Mouse (Mus musculus): ENCODE measurements around the gene S100a5. TPM values are rescaled to one million over a fixed set of nuclear protein-coding genes. Genes with fewer than 3 reads are reported as not detected.

The S100a5 gene
- polyA plus RNA-seq, 1 experiment, result not detected

DNA sequence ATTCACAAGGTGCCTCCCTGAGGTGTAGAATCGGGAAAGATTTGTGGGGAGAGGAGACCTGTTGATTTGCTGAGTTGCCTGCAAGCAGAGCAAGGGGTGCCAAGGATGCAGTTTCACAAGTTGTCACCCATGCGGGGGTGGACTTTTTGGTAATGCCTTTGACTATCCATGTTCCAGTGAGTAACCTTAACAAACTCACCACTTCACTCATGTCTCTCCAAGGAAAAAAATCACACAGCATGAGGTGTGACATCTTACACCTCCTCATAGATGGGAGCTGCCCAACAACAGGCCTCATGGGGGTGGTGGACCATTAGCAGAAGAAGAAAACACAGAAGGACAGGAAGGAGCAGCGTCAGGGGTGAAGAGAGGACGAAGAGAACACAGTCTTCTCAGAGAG is 25.8 kb upstream of the S100a5 start:
- no peak overlapping the region for H3K4me3 ChIP-seq (replicated peaks; ENCODE audit: insufficient read depth, low read depth, low read length)
- DNase-seq, result no peak
- no peaks in the 10 kb centered on the region for H3K27me3 ChIP-seq (ENCODE audit: control insufficient read depth, insufficient read depth, low read length)
- no peaks in the 10 kb centered on the region; the same call in 1 of the 2 replicates for H3K4me1 ChIP-seq (ENCODE audit: control insufficient read depth, insufficient read depth, low read length)
- WGBS, result 89% methylated on average over 4 of the region's 4 CpGs
- TF ChIP-seq CTCF (IDR thresholded peaks at IDR 0.05; ENCODE audit: borderline replicate concordance, insufficient read depth, low read depth, low read length) (no peak), POLR2A (IDR thresholded peaks at IDR 0.05; ENCODE audit: borderline replicate concordance, insufficient read depth, low read length) (no peak)
- no peak overlapping the region for H3K27ac ChIP-seq (ENCODE audit: insufficient read depth, low read length)

DNA sequence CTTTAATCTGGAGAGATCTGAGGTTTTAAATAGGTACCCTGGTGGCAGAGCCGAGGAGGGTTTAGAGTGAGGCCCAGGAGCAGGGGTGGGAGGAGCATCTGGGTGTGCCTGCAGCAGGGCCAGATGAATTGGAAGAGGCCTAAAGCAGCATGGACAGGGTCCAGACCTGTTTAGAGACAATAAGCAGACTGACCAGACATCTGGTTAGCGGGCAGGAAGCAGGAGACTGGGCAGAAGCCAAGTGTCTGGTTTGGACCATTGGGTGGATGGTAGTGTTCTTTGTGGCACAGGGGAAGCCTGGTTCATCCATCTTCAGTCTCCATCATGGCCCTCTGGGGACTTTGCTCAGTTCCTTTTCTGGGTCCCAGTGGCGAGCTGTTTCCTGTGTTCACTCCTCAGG is 24.4 kb upstream of the S100a5 start:
- DNase-seq, result peak in 1 of 2 experiments; percentile 8
- Histone ChIP-seq H3K4me1 (ENCODE audit: control insufficient read depth, insufficient read depth, low read length) (no peaks in the 10 kb centered on the region; the same call in 1 of the 2 replicates), H3K27me3 (ENCODE audit: control insufficient read depth, insufficient read depth, low read length) (no peaks in the 10 kb centered on the region), H3K27ac (ENCODE audit: insufficient read depth, low read length) (no peak overlapping the region), H3K4me3 (replicated peaks; ENCODE audit: insufficient read depth, low read depth, low read length) (no peak overlapping the region)
- WGBS, result 18% methylated on average over 3 of the region's 3 CpGs
- TF ChIP-seq CTCF (IDR thresholded peaks at IDR 0.05; ENCODE audit: borderline replicate concordance, insufficient read depth, low read depth, low read length) (no peak), POLR2A (IDR thresholded peaks at IDR 0.05; ENCODE audit: borderline replicate concordance, insufficient read depth, low read length) (no peak)

DNA sequence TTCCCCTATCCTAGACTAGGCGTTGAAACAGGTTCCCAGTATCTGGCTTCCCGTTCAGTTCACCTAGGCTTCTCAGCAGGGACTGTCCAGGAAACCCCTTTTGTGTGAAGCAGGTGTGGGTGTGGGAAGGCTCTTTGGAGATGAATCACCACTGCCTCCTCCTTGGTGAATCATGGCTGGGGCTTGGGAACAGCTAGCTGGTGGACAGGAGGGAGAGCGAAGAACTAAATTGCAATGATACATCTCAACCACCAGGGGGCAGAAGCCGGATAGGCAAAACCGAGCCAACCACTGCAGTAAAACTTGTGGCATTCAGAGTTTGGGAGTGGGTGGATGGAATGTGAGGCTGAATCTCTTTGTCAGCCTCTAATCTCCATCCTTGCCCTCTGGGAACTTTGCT is 22.7 kb upstream of the S100a5 start:
- Histone ChIP-seq H3K27me3 (ENCODE audit: control insufficient read depth, insufficient read depth, low read length) (no peaks in the 10 kb centered on the region), H3K4me3 (replicated peaks; ENCODE audit: insufficient read depth, low read depth, low read length) (no peak overlapping the region), H3K4me1 (ENCODE audit: control insufficient read depth, insufficient read depth, low read length) (no peaks in the 10 kb centered on the region; the same call in 1 of the 2 replicates), H3K27ac (ENCODE audit: insufficient read depth, low read length) (no peak overlapping the region)
- WGBS, result 31% methylated on average over 5 of the region's 5 CpGs
- peak; percentile 33 to 38 for DNase-seq
- TF ChIP-seq POLR2A (IDR thresholded peaks at IDR 0.05; ENCODE audit: borderline replicate concordance, insufficient read depth, low read length) (no peak), CTCF (IDR thresholded peaks at IDR 0.05; ENCODE audit: borderline replicate concordance, insufficient read depth, low read depth, low read length) (peak; percentile 63)

DNA sequence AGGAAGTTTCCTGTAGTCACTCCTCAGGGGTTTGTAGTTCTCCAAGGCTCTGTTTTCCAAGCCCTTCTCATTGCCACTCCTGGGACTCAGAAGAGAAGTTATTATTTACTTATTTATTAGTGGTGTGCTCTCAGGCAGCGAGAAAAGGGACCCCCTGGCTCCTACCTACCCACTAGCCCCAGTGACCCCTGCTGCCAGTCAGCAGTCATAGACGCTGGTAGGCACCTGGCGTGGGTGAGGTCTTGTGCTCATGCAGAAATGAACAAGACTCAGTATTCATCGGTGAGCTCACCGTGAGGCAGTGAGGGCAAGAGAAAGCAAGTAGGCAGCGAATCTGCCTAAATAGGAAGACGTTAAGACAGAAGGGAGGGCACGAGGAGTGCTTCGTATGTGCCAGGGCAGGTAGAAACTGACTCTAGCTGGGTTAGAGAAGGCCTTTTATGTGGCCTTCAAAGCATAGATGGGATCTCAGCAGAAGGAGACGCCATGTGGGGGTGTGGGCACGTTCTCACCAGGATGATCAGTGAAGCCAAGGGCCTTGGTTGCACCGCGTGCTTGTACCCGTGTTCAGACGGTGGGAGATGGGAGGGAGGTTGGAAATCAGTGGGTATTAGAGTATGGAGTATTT is 22.2 kb upstream of the S100a5 start:
- Histone ChIP-seq H3K4me1 (ENCODE audit: control insufficient read depth, insufficient read depth, low read length) (no peaks in the 10 kb centered on the region; the same call in 1 of the 2 replicates), H3K27ac (ENCODE audit: insufficient read depth, low read length) (no peak overlapping the region), H3K4me3 (replicated peaks; ENCODE audit: insufficient read depth, low read depth, low read length) (no peak overlapping the region), H3K27me3 (ENCODE audit: control insufficient read depth, insufficient read depth, low read length) (no peaks in the 10 kb centered on the region)
- TF ChIP-seq CTCF (IDR thresholded peaks at IDR 0.05; ENCODE audit: borderline replicate concordance, insufficient read depth, low read depth, low read length) (no peak), POLR2A (IDR thresholded peaks at IDR 0.05; ENCODE audit: borderline replicate concordance, insufficient read depth, low read length) (no peak)
- DNase-seq, result no peak
- 84% methylated on average over 15 of the region's 15 CpGs for WGBS

DNA sequence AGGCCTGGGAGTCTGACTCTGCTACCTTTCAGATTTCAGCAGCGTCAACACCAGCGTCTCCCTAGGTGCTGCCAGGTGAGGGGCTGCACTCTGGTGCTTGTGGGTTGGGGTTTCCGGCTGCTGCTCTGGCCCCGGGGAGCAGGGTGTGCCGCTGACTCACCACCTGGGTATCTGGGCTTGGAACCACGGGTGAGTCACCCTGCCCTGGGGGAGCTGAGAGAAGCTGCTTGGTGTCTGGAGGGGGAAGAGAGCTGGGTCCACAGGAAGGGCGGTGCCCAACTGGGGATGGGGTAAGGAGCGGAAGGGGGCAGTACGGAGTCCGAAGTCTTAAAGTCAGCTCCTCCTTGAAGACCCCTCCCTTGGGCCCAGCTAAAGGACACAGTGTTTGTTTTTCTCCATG is 21.4 kb upstream of the S100a5 start:
- DNase-seq, result no peak
- no peaks in the 10 kb centered on the region; the same call in 1 of the 2 replicates for H3K4me1 ChIP-seq (ENCODE audit: control insufficient read depth, insufficient read depth, low read length)
- no peak overlapping the region for H3K27ac ChIP-seq (ENCODE audit: insufficient read depth, low read length)
- H3K27me3 ChIP-seq (ENCODE audit: control insufficient read depth, insufficient read depth, low read length), result no peaks in the 10 kb centered on the region
- no peak overlapping the region for H3K4me3 ChIP-seq (replicated peaks; ENCODE audit: insufficient read depth, low read depth, low read length)
- WGBS, result 69% methylated on average over 10 of the region's 10 CpGs
- TF ChIP-seq CTCF (IDR thresholded peaks at IDR 0.05; ENCODE audit: borderline replicate concordance, insufficient read depth, low read depth, low read length) (no peak), POLR2A (IDR thresholded peaks at IDR 0.05; ENCODE audit: borderline replicate concordance, insufficient read depth, low read length) (no peak)

DNA sequence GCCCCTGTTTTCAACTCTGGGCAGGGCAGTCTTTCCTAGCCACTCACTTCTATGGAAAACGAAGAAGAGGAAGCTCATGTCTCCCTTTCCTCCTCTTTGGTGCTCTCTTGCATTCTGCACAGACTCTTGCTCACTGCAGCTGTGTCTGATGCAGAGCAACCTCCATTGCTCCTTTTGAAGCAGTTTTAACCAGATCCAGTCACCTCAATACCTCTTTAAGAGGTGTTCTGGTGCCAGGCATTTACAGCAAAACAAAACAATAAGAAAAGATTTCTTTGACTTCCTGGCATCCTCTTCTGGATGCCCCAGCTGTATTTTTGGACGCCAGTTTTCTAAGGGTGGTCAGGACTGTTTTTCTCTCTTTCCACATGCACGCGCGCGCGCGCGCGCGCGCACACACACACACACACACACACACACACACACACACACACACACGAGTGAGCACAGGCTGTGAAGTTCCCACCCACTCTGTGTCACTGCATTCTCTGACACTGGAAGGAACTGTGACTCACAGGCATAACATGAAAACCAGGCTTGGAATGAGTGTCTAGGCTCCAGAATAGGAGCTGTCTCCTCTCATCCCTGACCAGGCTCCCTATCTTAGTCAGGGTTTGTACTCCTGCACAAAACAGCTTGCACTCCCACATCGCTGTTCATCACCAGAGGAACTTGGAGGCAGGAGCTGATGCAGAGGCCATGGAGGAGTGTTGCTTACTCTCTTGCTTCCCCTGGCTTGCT is 20.8 kb upstream of the S100a5 start:
- Histone ChIP-seq H3K4me3 (replicated peaks; ENCODE audit: insufficient read depth, low read depth, low read length) (no peak overlapping the region), H3K27ac (ENCODE audit: insufficient read depth, low read length) (no peak overlapping the region), H3K4me1 (ENCODE audit: control insufficient read depth, insufficient read depth, low read length) (no peaks in the 10 kb centered on the region; the same call in 1 of the 2 replicates), H3K27me3 (ENCODE audit: control insufficient read depth, insufficient read depth, low read length) (no peaks in the 10 kb centered on the region)
- no peak for TF ChIP-seq POLR2A (IDR thresholded peaks at IDR 0.05; ENCODE audit: borderline replicate concordance, insufficient read depth, low read length)
- no peak for TF ChIP-seq CTCF (IDR thresholded peaks at IDR 0.05; ENCODE audit: borderline replicate concordance, insufficient read depth, low read depth, low read length)
- no peak for DNase-seq
- 86% methylated on average over 14 of the region's 14 CpGs for WGBS

DNA sequence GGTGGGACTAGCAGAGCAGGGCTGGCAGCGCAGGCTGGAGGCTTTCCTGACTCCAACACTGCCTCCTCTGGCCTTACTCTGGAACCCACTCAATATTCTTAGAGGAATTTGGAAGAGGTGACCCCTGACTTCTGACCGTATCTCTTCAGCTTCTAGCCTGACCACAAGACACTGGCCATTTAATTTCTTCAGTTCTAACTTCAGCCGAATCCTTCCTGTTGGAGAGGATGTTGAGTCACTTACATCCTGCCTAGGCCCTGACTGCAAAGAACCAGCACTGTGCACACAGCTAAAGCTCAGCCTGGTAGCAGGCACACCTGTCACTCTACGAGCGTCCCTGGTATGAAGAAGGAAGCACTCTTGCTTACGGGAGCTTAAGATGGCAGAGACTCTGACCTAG is 18.9 kb upstream of the S100a5 start:
- Histone ChIP-seq H3K4me1 (ENCODE audit: control insufficient read depth, insufficient read depth, low read length) (no peaks in the 10 kb centered on the region; the same call in 1 of the 2 replicates), H3K4me3 (replicated peaks; ENCODE audit: insufficient read depth, low read depth, low read length) (no peak overlapping the region), H3K27ac (ENCODE audit: insufficient read depth, low read length) (no peak overlapping the region), H3K27me3 (ENCODE audit: control insufficient read depth, insufficient read depth, low read length) (no peaks in the 10 kb centered on the region)
- no peak for TF ChIP-seq POLR2A (IDR thresholded peaks at IDR 0.05; ENCODE audit: borderline replicate concordance, insufficient read depth, low read length)
- TF ChIP-seq CTCF (IDR thresholded peaks at IDR 0.05; ENCODE audit: borderline replicate concordance, insufficient read depth, low read depth, low read length), result no peak
- WGBS, result 86% methylated on average over 6 of the region's 6 CpGs
- no peak for DNase-seq

DNA sequence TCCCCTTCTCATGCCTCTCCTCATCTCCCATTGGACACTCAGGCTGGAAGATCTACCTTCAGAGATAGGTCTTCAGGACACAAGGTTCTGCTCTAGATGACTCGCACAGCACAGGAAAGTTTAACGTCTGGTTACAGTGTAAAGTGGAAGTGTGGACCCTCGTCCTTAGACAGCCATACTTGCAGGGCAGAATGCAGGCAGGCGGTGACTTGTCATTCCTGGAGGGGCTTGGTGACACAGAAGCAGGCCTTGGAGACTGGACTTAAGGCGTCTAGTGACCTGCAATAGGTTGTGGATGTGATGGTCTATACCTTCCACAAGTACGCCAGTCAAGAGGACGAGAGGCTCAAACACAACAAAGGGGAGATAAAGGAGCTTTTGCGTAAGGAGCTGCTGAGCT is 18.4 kb upstream of the S100a5 start, which contains the start of gene S100a2:
Gene S100a2 (plus strand): TSS at position 301 of the 400 bp plus-strand sequence.
- Histone ChIP-seq H3K4me1 (ENCODE audit: control insufficient read depth, insufficient read depth, low read length) (no peaks in the 10 kb centered on the region; the same call in 1 of the 2 replicates), H3K27me3 (ENCODE audit: control insufficient read depth, insufficient read depth, low read length) (no peaks in the 10 kb centered on the region), H3K27ac (ENCODE audit: insufficient read depth, low read length) (no peak within 1 kb of the TSS), H3K4me3 (replicated peaks; ENCODE audit: insufficient read depth, low read depth, low read length) (no peak within 1 kb of the TSS)
- no peak for TF ChIP-seq CTCF (IDR thresholded peaks at IDR 0.05; ENCODE audit: borderline replicate concordance, insufficient read depth, low read depth, low read length)
- no peak for TF ChIP-seq POLR2A (IDR thresholded peaks at IDR 0.05; ENCODE audit: borderline replicate concordance, insufficient read depth, low read length)
- no peak for DNase-seq
- WGBS, result 93% methylated on average over 8 of the region's 8 CpGs
